Mouse (Mus musculus) limb, embryonic 11.5 days (tissue): ENCODE measurements around the gene E2f2. TPM values are rescaled to one million over a fixed set of nuclear protein-coding genes. Genes with fewer than 3 reads are reported as not detected.
A peak's percentile ranks its signal among the peaks of the same experiment; 100 is the strongest.

Experiments used
- ATAC-seq: fragments of 200-750 bp; cut with Nextera tagmentation; 2 replicates; pipeline ENCODE4 v1.8.0; 2017; ENCODE audit warnings: low read depth; ENCODE audit not compliant: insufficient number of reproducible peaks, low FRiP score, low TSS enrichment
- DNase-seq: peaks from one replicate; pipeline ENCODE4 v3.0.0-alpha.2; 2015; ENCODE audit warnings: low spot score
- H3K27ac ChIP-seq: fragments of 300-500 bp; sonication (generic); replicated peaks from 2 replicates; pipeline ENCODE4 v1.5.1; 2014; ENCODE audit warnings: low read depth, mild to moderate bottlenecking, low read length
- H3K27me3 ChIP-seq: fragments of 300-500 bp; sonication (generic); 2 replicates; pipeline ENCODE4 v1.6.1; 2014; ENCODE audit warnings: mild to moderate bottlenecking, low read length, mixed read lengths; ENCODE audit not compliant: control insufficient read depth, insufficient read depth
- H3K36me3 ChIP-seq: fragments of 300-500 bp; sonication (generic); 2 replicates; pipeline ENCODE4 v1.6.1; 2014; ENCODE audit warnings: mild to moderate bottlenecking, low read length, moderate library complexity, mixed read lengths; ENCODE audit not compliant: control insufficient read depth, insufficient read depth
- H3K4me1 ChIP-seq: fragments of 300-500 bp; sonication (generic); 2 replicates; pipeline ENCODE4 v1.6.1; 2014; ENCODE audit warnings: low read length, mixed read lengths; ENCODE audit not compliant: control insufficient read depth, insufficient read depth
- H3K4me2 ChIP-seq: fragments of 300-500 bp; sonication (generic); 2 replicates; pipeline ENCODE4 v1.6.1; 2014; ENCODE audit warnings: low read depth, mild to moderate bottlenecking, moderate library complexity; ENCODE audit not compliant: severe bottlenecking
- H3K4me3 ChIP-seq: fragments of 300-500 bp; sonication (generic); 2 replicates; pipeline ENCODE4 v1.5.1; 2014; ENCODE audit warnings: low read depth, low read length
- H3K9ac ChIP-seq: fragments of 300-500 bp; sonication (generic); 2 replicates; pipeline ENCODE4 v1.6.1; 2014; ENCODE audit warnings: mild to moderate bottlenecking, low read length
- H3K9me3 ChIP-seq: fragments of 300-500 bp; sonication (generic); 2 replicates; pipeline ENCODE4 v1.6.1; 2016; ENCODE audit warnings: low read length; ENCODE audit not compliant: control insufficient read depth
- WGBS: fragments of 180-500 bp; shearing (Covaris S2); extraction: QIAGEN DNeasy Blood & Tissue Kit; methylation state at CpG from one replicate; pipeline ENCODE4 v1.1.7; 2014; 5-methylcytosine and 5-hydroxymethylcytosine counted together
- polyA plus RNA-seq: library from polyadenylated mRNA; unstranded; fragments of >200 nt; fragmentation: Nextera tagmentation; extraction: Ambion mirVana; gene quantifications from 2 replicates; pipeline ENCODE4 v1.2.1, GENCODE M21; 2014

E2f2 gene
- polyA plus RNA-seq, 1 experiment from 2014 or later = 5.7 TPM

- Histone ChIP-seq H3K36me3 (no peaks in the 10 kb centered on the region), H3K27me3 (no peaks in the 10 kb centered on the region), H3K4me2 (peak overlapping the region; percentile 62), H3K9ac (peak overlapping the region; percentile 8), H3K9me3 (no peaks in the 10 kb centered on the region), H3K27ac (peak overlapping the region; percentile 96), H3K4me1 (peaks cover 50% of the 10 kb centered on the region), H3K4me3 (no peak overlapping the region)
- WGBS = 6% methylated on average over 17 of the region's 17 CpGs
- DNase-seq (peak; percentile 53), ATAC-seq (no peak)
Observed at GRCm38 (mm10) chr4:136142267-136143192, 29.7 kb upstream of the E2f2 start.

- peak within 1 kb of the TSS; percentile 76 for H3K4me3 ChIP-seq
Observed at GRCm38 (mm10) chr4:136143193-136143976, 28.8 kb upstream of the E2f2 start, which contains the start of gene Id3. Id3 (plus strand) TSS chr4:136143497.

GRCm38 (mm10) chr4:136144126-136144926, 27.9 kb upstream of the E2f2 start:
- DNase-seq = peak; percentile 81
- Histone ChIP-seq H3K4me3 (peak overlapping the region; percentile 76), H3K9ac (peak overlapping the region; percentile 91), H3K9me3 (no peaks in the 10 kb centered on the region), H3K27ac (peak overlapping the region; percentile 96), H3K4me2 (peak overlapping the region; percentile 62), H3K27me3 (no peaks in the 10 kb centered on the region), H3K36me3 (no peaks in the 10 kb centered on the region), H3K4me1 (peaks cover 49% of the 10 kb centered on the region)
- under 1% methylated on average over 49 of the region's 50 CpGs for WGBS
- ATAC-seq = no peak

More at GRCm38 (mm10) chr4:136143193-136143976, 28.8 kb upstream of the E2f2 start, which contains the start of gene Id3:
- under 1% methylated on average over 39 of the region's 39 CpGs for WGBS
- Histone ChIP-seq H3K36me3 (no peaks in the 10 kb centered on the region), H3K9ac (peak within 1 kb of the TSS; percentile 91), H3K9me3 (no peaks in the 10 kb centered on the region), H3K4me2 (peak within 1 kb of the TSS; percentile 62), H3K27ac (peak within 1 kb of the TSS; percentile 96), H3K4me1 (peaks cover 52% of the 10 kb centered on the region), H3K27me3 (no peaks in the 10 kb centered on the region)
- ATAC-seq = peak; percentile 76
- peak; percentile 97 for DNase-seq

- Histone ChIP-seq H3K4me2 (peak overlapping the region; percentile 62), H3K9ac (peak overlapping the region; percentile 91), H3K4me3 (peak overlapping the region; percentile 76), H3K36me3 (no peaks in the 10 kb centered on the region), H3K4me1 (peaks cover 46% of the 10 kb centered on the region), H3K9me3 (no peaks in the 10 kb centered on the region), H3K27me3 (no peaks in the 10 kb centered on the region), H3K27ac (peak overlapping the region; percentile 96)
- WGBS = 1% methylated on average over 11 of the region's 11 CpGs
- no peak for ATAC-seq
- DNase-seq = no peak
Observed at GRCm38 (mm10) chr4:136144927-136145292, 27.3 kb upstream of the E2f2 start.

- peak overlapping the region; percentile 96 for H3K27ac ChIP-seq
- DNase-seq = peak; percentile 42
- peaks cover 51% of the 10 kb centered on the region for H3K4me1 ChIP-seq
- H3K27me3 ChIP-seq = no peaks in the 10 kb centered on the region
- H3K36me3 ChIP-seq = no peaks in the 10 kb centered on the region
- peak overlapping the region; percentile 62 for H3K4me2 ChIP-seq
- ATAC-seq = no peak
- H3K9ac ChIP-seq = peak overlapping the region; percentile 91
- H3K4me3 ChIP-seq = peak overlapping the region; percentile 76
- WGBS = 6% methylated on average over 11 of the region's 11 CpGs
- no peaks in the 10 kb centered on the region for H3K9me3 ChIP-seq
Observed at GRCm38 (mm10) chr4:136145362-136145885, 26.8 kb upstream of the E2f2 start.

GRCm38 (mm10) chr4:136145991-136146711, 26.0 kb upstream of the E2f2 start:
- Histone ChIP-seq H3K4me2 (peak overlapping the region; percentile 62), H3K4me1 (peaks cover 54% of the 10 kb centered on the region), H3K27ac (peak overlapping the region; percentile 96), H3K27me3 (no peaks in the 10 kb centered on the region), H3K9me3 (no peaks in the 10 kb centered on the region), H3K9ac (peak overlapping the region; percentile 91), H3K36me3 (no peaks in the 10 kb centered on the region), H3K4me3 (peak overlapping the region; percentile 76)
- DNase-seq = peak; percentile 36
- 9% methylated on average over 7 of the region's 7 CpGs for WGBS
- ATAC-seq = no peak

GRCm38 (mm10) chr4:136146712-136147154, 25.5 kb upstream of the E2f2 start:
- ATAC-seq (no peak), DNase-seq (peak; percentile 66)
- Histone ChIP-seq H3K27me3 (no peaks in the 10 kb centered on the region), H3K4me3 (peak overlapping the region; percentile 76), H3K27ac (peak overlapping the region; percentile 96), H3K9me3 (no peaks in the 10 kb centered on the region), H3K4me1 (peaks cover 50% of the 10 kb centered on the region), H3K36me3 (no peaks in the 10 kb centered on the region), H3K4me2 (peak overlapping the region; percentile 62), H3K9ac (peak overlapping the region; percentile 91)
- whole genome bisulfite sequencing = 1% methylated on average over 6 of the region's 6 CpGs
